Mouse (Mus musculus): Measurements from ENCODE around the gene 2310033P09Rik. TPM values are rescaled to one million over a fixed set of nuclear protein-coding genes. Genes with fewer than 3 reads are reported as not detected.

Gene 2310033P09Rik
- polyA plus RNA-seq, 2 experiments, result 16.2 to 23.6 TPM

- WGBS (ENCODE audit: insufficient replicate concordance), result under 1% methylated on average over 51 of the region's 51 CpGs
- H3K4me2 ChIP-seq (ENCODE audit: low read depth), result peak overlapping the region; percentile 97
- H3K27me3 ChIP-seq (ENCODE audit: control insufficient read depth, insufficient read depth, low read length), result no peaks in the 10 kb centered on the region
- DNase-seq (ENCODE audit: low read depth in 3 of 3, low spot score in 3 of 3) (no peak), ATAC-seq (ENCODE audit: insufficient read depth) (peak; percentile 75)
- no peaks in the 10 kb centered on the region for H3K9me3 ChIP-seq (ENCODE audit: control insufficient read depth, low read length)
- TF ChIP-seq EP300 (IDR thresholded peaks at IDR 0.05; ENCODE audit: low read depth) (no peak), CTCF (IDR thresholded peaks at IDR 0.05; ENCODE audit: low read depth) (no peak)
- H3K4me1 ChIP-seq (replicated peaks; ENCODE audit: control insufficient read depth in 2 of 2, insufficient read depth in 2 of 2, low read length in 1 of 2), result peaks cover 37 to 42% of the 10 kb centered on the region in 2 experiments
- peak overlapping the region; percentile 93 to 100 for H3K4me3 ChIP-seq (ENCODE audit: insufficient read depth in 1 of 2, low read depth in 2 of 2, low read length in 2 of 2)
- peak overlapping the region; percentile 100 for H3K9ac ChIP-seq (replicated peaks)
- peaks cover 5% of the 10 kb centered on the region for H3K36me3 ChIP-seq (replicated peaks; ENCODE audit: control insufficient read depth, insufficient read depth, low read depth)
- H3K27ac ChIP-seq, result peak overlapping the region; percentile 83
These were observed 19.5 kb downstream of the 2310033P09Rik start for GRCm38 (mm10) chr11:59227604-59228121.

GRCm38 (mm10) chr11:59228122-59228953 is 20.2 kb downstream of the 2310033P09Rik start, which contains the start of gene Arf1:
TSS of gene Arf1 (minus strand) at chr11:59228270.
- Histone ChIP-seq H3K4me3 (ENCODE audit: insufficient read depth in 1 of 2, low read depth in 2 of 2, low read length in 2 of 2) (peak within 1 kb of the TSS; percentile 93 to 100), H3K9ac (replicated peaks) (peak within 1 kb of the TSS; percentile 100), H3K36me3 (replicated peaks; ENCODE audit: control insufficient read depth, insufficient read depth, low read depth) (peaks cover 5% of the 10 kb centered on the region), H3K4me2 (ENCODE audit: low read depth) (peak within 1 kb of the TSS; percentile 97), H3K4me1 (replicated peaks; ENCODE audit: control insufficient read depth in 2 of 2, insufficient read depth in 2 of 2, low read length in 1 of 2) (peaks cover 31 to 40% of the 10 kb centered on the region in 2 experiments), H3K27ac (peak within 1 kb of the TSS; percentile 83), H3K27me3 (ENCODE audit: control insufficient read depth, insufficient read depth, low read length) (no peaks in the 10 kb centered on the region), H3K9me3 (ENCODE audit: control insufficient read depth, low read length) (no peaks in the 10 kb centered on the region)
- ATAC-seq (ENCODE audit: insufficient read depth), result peak; percentile 94
- 3% methylated on average over 59 of the region's 59 CpGs for WGBS (ENCODE audit: insufficient replicate concordance)
- peak; percentile 91 to 93 (median 91) for DNase-seq (ENCODE audit: low read depth in 3 of 3, low spot score in 3 of 3)
- TF ChIP-seq EP300 (IDR thresholded peaks at IDR 0.05; ENCODE audit: low read depth) (no peak), CTCF (IDR thresholded peaks at IDR 0.05; ENCODE audit: low read depth) (no peak)

GRCm38 (mm10) chr11:59230144-59230760 is 22.1 kb downstream of the 2310033P09Rik start:
- Histone ChIP-seq H3K9me3 (ENCODE audit: control insufficient read depth, low read length) (no peaks in the 10 kb centered on the region), H3K4me3 (ENCODE audit: insufficient read depth in 1 of 2, low read depth in 2 of 2, low read length in 2 of 2) (no peak overlapping the region), H3K27me3 (ENCODE audit: control insufficient read depth, insufficient read depth, low read length) (no peaks in the 10 kb centered on the region), H3K4me2 (ENCODE audit: low read depth) (no peak overlapping the region), H3K4me1 (replicated peaks; ENCODE audit: control insufficient read depth in 2 of 2, insufficient read depth in 2 of 2, low read length in 1 of 2) (peaks cover 18 to 30% of the 10 kb centered on the region in 2 experiments), H3K27ac (no peak overlapping the region), H3K36me3 (replicated peaks; ENCODE audit: control insufficient read depth, insufficient read depth, low read depth) (no peaks in the 10 kb centered on the region), H3K9ac (replicated peaks) (no peak overlapping the region)
- no peak for ATAC-seq (ENCODE audit: insufficient read depth)
- WGBS (ENCODE audit: insufficient replicate concordance), result 11% methylated on average over 7 of the region's 7 CpGs
- no peak for TF ChIP-seq EP300 (IDR thresholded peaks at IDR 0.05; ENCODE audit: low read depth)
- TF ChIP-seq CTCF (IDR thresholded peaks at IDR 0.05; ENCODE audit: low read depth), result peak; percentile 93
- peak in 1 of 3 experiments; percentile 49 for DNase-seq (ENCODE audit: low read depth in 3 of 3, low spot score in 3 of 3)

GRCm38 (mm10) chr11:59232797-59233196 is 24.7 kb downstream of the 2310033P09Rik start:
- WGBS (ENCODE audit: insufficient replicate concordance), result 59% methylated on average over 2 of the region's 2 CpGs
- peak; percentile 43 for TF ChIP-seq CTCF (IDR thresholded peaks at IDR 0.05; ENCODE audit: low read depth)
- TF ChIP-seq EP300 (IDR thresholded peaks at IDR 0.05; ENCODE audit: low read depth), result no peak
- Histone ChIP-seq H3K9me3 (ENCODE audit: control insufficient read depth, low read length) (no peaks in the 10 kb centered on the region), H3K27ac (no peak overlapping the region), H3K4me3 (ENCODE audit: insufficient read depth in 1 of 2, low read depth in 2 of 2, low read length in 2 of 2) (no peak overlapping the region), H3K4me2 (ENCODE audit: low read depth) (no peak overlapping the region), H3K4me1 (replicated peaks; ENCODE audit: control insufficient read depth in 2 of 2, insufficient read depth in 2 of 2, low read length in 1 of 2) (peaks cover 3 to 11% of the 10 kb centered on the region in 2 experiments; a peak in 3 of 4 replicates), H3K36me3 (replicated peaks; ENCODE audit: control insufficient read depth, insufficient read depth, low read depth) (no peaks in the 10 kb centered on the region), H3K27me3 (ENCODE audit: control insufficient read depth, insufficient read depth, low read length) (no peaks in the 10 kb centered on the region), H3K9ac (replicated peaks) (no peak overlapping the region)
- ATAC-seq (ENCODE audit: insufficient read depth) (no peak), DNase-seq (ENCODE audit: low read depth in 3 of 3, low spot score in 3 of 3) (no peak)

All from liver, embryonic 14.5 days (tissue).